Mouse (Mus musculus) myocyte (in vitro differentiated cells): ENCODE results near the gene Usp50. TPM values are rescaled to one million over a fixed set of nuclear protein-coding genes. Genes with fewer than 3 reads are reported as not detected.

ENCODE experiments used
- H3K27me3 ChIP-seq: one replicate; pipeline ENCODE4 v1.6.1; 2011; ENCODE audit not compliant: control insufficient read depth, insufficient read depth, insufficient read length
- H3K36me3 ChIP-seq: one replicate; pipeline ENCODE4 v1.6.1; 2011; ENCODE audit not compliant: control insufficient read depth, insufficient read depth
- H3K4me2 ChIP-seq: one replicate; pipeline ENCODE4 v1.6.1; 2011; ENCODE audit warnings: low read depth, control low read depth
- H3K4me3 ChIP-seq: one replicate; pipeline ENCODE4 v1.5.1; 2011; ENCODE audit warnings: mild to moderate bottlenecking, control low read depth, moderate library complexity
- H3K79me2 ChIP-seq: one replicate; pipeline ENCODE4 v1.6.1; 2011; ENCODE audit not compliant: control insufficient read depth, insufficient read depth
- H3ac ChIP-seq: one replicate; pipeline ENCODE4 v1.6.1; 2011; ENCODE audit not compliant: control insufficient read depth, insufficient read length
- CEBPB ChIP-seq: IDR thresholded peaks from 2 replicates; pipeline ENCODE4 v1.6.1; 2011; ENCODE audit warnings: mild to moderate bottlenecking, moderate library complexity; ENCODE audit not compliant: poor library complexity, insufficient read depth, severe bottlenecking
- E2F4 ChIP-seq: IDR thresholded peaks from one replicate; pipeline ENCODE4 v1.6.1; 2011; ENCODE audit warnings: mild to moderate bottlenecking, control low read depth, moderate library complexity; ENCODE audit not compliant: insufficient read depth
- MAX ChIP-seq: IDR thresholded peaks from one replicate; pipeline ENCODE4 v1.6.1; 2011; ENCODE audit warnings: low read depth, mild to moderate bottlenecking, control low read depth
- MYOD1 ChIP-seq, 3 experiments: IDR thresholded peaks; one replicate each; pipeline ENCODE4 v1.6.1; 2011; ENCODE audit warnings: control low read depth in 2 of 3, low read depth in 2 of 3, mild to moderate bottlenecking in 2 of 3, moderate library complexity in 1 of 3; ENCODE audit not compliant: insufficient read length in 2 of 3, control insufficient read depth in 1 of 3
- MYOG ChIP-seq, 3 experiments: IDR thresholded peaks; one replicate each; pipeline ENCODE4 v1.6.1; 2011; ENCODE audit warnings: control low read depth in 2 of 3, low read depth in 2 of 3, mild to moderate bottlenecking in 2 of 3; ENCODE audit not compliant: insufficient read length in 2 of 3, control insufficient read depth in 1 of 3, insufficient read depth in 1 of 3
- POLR2A ChIP-seq: IDR thresholded peaks from one replicate; pipeline ENCODE4 v1.6.1; 2011; ENCODE audit warnings: low read depth, mild to moderate bottlenecking, control low read depth, moderate library complexity; ENCODE audit not compliant: insufficient read length
- POLR2AphosphoS2 ChIP-seq: IDR thresholded peaks from one replicate; pipeline ENCODE4 v1.6.1; 2011; ENCODE audit warnings: low read depth, control low read depth; ENCODE audit not compliant: insufficient read length
- REST ChIP-seq: IDR thresholded peaks from one replicate; pipeline ENCODE4 v1.6.1; 2011; ENCODE audit warnings: mild to moderate bottlenecking, control low read depth, moderate library complexity; ENCODE audit not compliant: insufficient read depth, insufficient read length
- SRF ChIP-seq: IDR thresholded peaks from one replicate; pipeline ENCODE4 v1.6.1; 2011; ENCODE audit warnings: low read depth; ENCODE audit not compliant: control insufficient read depth, insufficient read length
- TCF12 ChIP-seq: IDR thresholded peaks from one replicate; pipeline ENCODE4 v1.6.1; 2011; ENCODE audit warnings: mild to moderate bottlenecking, control low read depth; ENCODE audit not compliant: poor library complexity, insufficient read depth, severe bottlenecking
- TCF3 ChIP-seq: IDR thresholded peaks from one replicate; pipeline ENCODE4 v1.6.1; 2011; ENCODE audit warnings: low read depth, control low read depth; ENCODE audit not compliant: insufficient read length
- USF1 ChIP-seq: IDR thresholded peaks from one replicate; pipeline ENCODE4 v1.6.1; 2011; ENCODE audit warnings: low read depth, mild to moderate bottlenecking, control low read depth, moderate library complexity
- polyA plus RNA-seq: library from polyadenylated mRNA; unstranded; fragments of >200 nt; fragmentation: generic; extraction: Trizol; gene quantifications from one replicate; pipeline ENCODE4 v1.2.1, GENCODE M21; 2012; ENCODE audit warnings: missing spikeins

Usp50 gene
- polyA plus RNA-seq, 1 experiment: 0.90 TPM

GRCm38 (mm10) chr2:126682937-126683336 lies 100.3 kb downstream of the Usp50 start:
- no peak overlapping the region for H3ac ChIP-seq
- no peak overlapping the region for H3K4me2 ChIP-seq
- peaks cover 16% of the 10 kb centered on the region for H3K79me2 ChIP-seq
- no peaks in the 10 kb centered on the region for H3K27me3 ChIP-seq
- no peak for TF ChIP-seq TCF12
- H3K4me3 ChIP-seq: no peak overlapping the region
- H3K36me3 ChIP-seq: peaks cover 7% of the 10 kb centered on the region

DNA sequence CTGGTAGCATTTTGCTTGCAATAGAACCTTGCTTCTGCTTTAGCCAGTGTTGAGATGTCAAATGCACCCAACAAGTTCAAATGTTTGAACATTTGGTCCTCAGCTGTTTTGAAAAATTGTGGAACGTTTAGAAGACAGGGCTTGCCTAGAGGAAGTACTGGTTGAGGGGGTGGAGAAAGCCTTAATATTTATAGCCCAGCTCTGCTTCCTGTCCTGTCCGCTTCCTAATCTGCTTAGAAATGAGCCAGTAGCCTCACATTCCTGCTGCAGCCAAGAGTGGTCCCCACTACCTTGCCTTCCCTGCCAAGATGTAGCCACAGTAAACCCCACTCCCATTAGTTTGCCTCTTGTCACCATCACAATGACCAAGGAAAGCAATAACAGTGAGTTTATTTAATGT lies 100.9 kb downstream of the Usp50 start:
- H3K79me2 ChIP-seq: peaks cover 22% of the 10 kb centered on the region
- H3K4me3 ChIP-seq: no peak overlapping the region
- H3K27me3 ChIP-seq: no peaks in the 10 kb centered on the region
- peaks cover 7% of the 10 kb centered on the region for H3K36me3 ChIP-seq
- no peak overlapping the region for H3K4me2 ChIP-seq
- TF ChIP-seq TCF12: no peak
- no peak overlapping the region for H3ac ChIP-seq

DNA sequence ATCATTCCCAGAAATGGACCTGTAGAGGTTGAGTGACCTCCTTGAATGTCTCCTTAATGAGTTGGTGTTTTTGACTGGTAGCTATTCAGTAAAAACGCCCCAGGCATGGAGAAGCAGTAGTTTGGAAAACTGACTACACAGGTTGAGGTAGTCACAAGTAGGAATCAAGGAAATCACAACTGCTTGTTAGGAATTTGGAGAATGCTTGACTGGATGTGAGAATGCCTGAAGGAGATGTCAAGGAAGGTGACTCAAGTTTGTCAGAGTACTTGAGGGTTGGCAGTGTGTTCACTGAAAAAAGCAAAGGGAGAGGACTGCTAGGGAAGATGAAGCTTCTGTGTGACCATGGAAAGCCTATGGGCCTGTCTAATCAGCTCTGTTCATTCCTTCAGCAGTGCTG lies 105.9 kb downstream of the Usp50 start:
- Histone ChIP-seq H3K79me2 (peaks cover 58% of the 10 kb centered on the region), H3K36me3 (no peaks in the 10 kb centered on the region), H3K4me3 (no peak overlapping the region), H3ac (no peak overlapping the region), H3K27me3 (no peaks in the 10 kb centered on the region), H3K4me2 (no peak overlapping the region)
- TF ChIP-seq MAX (no peak), TCF12 (no peak), POLR2A (no peak), CEBPB (no peak), USF1 (no peak), REST (no peak), SRF (no peak), MYOG (IDR thresholded peaks at IDR 0.05; ENCODE audit: control insufficient read depth in 1 of 3, insufficient read depth in 1 of 3, insufficient read length in 2 of 3, low read depth in 2 of 3) (no peak), MYOD1 (IDR thresholded peaks at IDR 0.05; ENCODE audit: control insufficient read depth in 1 of 3, insufficient read length in 2 of 3, low read depth in 2 of 3) (no peak), TCF3 (no peak), E2F4 (no peak), POLR2AphosphoS2 (no peak)

DNA sequence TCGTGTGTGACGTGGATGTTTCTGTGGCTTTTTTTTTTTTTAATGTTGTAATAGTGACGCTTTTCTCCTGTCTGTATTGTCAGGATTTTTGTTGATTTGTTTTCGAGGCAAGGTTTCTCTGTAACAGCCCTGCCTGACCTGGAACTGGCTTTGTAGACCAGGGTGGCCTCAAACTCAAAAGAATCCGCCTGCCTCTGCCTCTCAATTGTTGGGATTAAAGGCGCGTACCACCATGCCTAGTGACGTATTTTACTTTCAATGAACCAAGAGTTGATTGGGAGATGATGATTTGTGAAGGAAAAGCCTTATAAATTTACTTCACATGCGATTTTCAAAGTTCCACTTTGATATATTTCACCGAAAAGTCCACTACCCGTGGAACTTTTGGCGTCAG lies 107.2 kb downstream of the Usp50 start, which contains the start of gene Gabpb1:
Gabpb1 (minus strand) TSS at position 216 of the 394 bp plus-strand sequence.
- H3K79me2 ChIP-seq: peaks cover 66% of the 10 kb centered on the region
- peak within 1 kb of the TSS; percentile 68 for H3K4me3 ChIP-seq
- H3K4me2 ChIP-seq: peak within 1 kb of the TSS; percentile 73
- no peaks in the 10 kb centered on the region for H3K27me3 ChIP-seq
- TF ChIP-seq MAX (no peak), CEBPB (no peak), REST (no peak), USF1 (no peak), TCF3 (no peak), SRF (no peak), POLR2AphosphoS2 (no peak), MYOG (IDR thresholded peaks at IDR 0.05; ENCODE audit: control insufficient read depth in 1 of 3, insufficient read depth in 1 of 3, insufficient read length in 2 of 3, low read depth in 2 of 3) (no peak), TCF12 (no peak), MYOD1 (IDR thresholded peaks at IDR 0.05; ENCODE audit: control insufficient read depth in 1 of 3, insufficient read length in 2 of 3, low read depth in 2 of 3) (no peak), POLR2A (no peak), E2F4 (no peak)
- no peaks in the 10 kb centered on the region for H3K36me3 ChIP-seq
- H3ac ChIP-seq: peak within 1 kb of the TSS; percentile 90

- Histone ChIP-seq H3ac (peak overlapping the region; percentile 90), H3K79me2 (peaks cover 72% of the 10 kb centered on the region), H3K36me3 (no peaks in the 10 kb centered on the region), H3K4me2 (peak overlapping the region; percentile 73), H3K27me3 (no peaks in the 10 kb centered on the region), H3K4me3 (peak overlapping the region; percentile 68)
- peak; percentile 96 for TF ChIP-seq POLR2A
- no peak for TF ChIP-seq USF1
- TF ChIP-seq TCF3: no peak
- peak; percentile 53 for TF ChIP-seq E2F4
- TF ChIP-seq MAX: no peak
- no peak for TF ChIP-seq REST
- TF ChIP-seq POLR2AphosphoS2: peak; percentile 96
- TF ChIP-seq MYOD1 (IDR thresholded peaks at IDR 0.05; ENCODE audit: control insufficient read depth in 1 of 3, insufficient read length in 2 of 3, low read depth in 2 of 3): peak in 1 of 3 experiments; percentile 33
- TF ChIP-seq CEBPB: 0 out of 2 replicates have a peak, but pooled peaks have one; percentile 5
- TF ChIP-seq MYOG (IDR thresholded peaks at IDR 0.05; ENCODE audit: control insufficient read depth in 1 of 3, insufficient read depth in 1 of 3, insufficient read length in 2 of 3, low read depth in 2 of 3): peak in 1 of 3 experiments; percentile 22
- TF ChIP-seq SRF: no peak
- no peak for TF ChIP-seq TCF12
Measured at GRCm38 (mm10) chr2:126675169-126676121, 107.8 kb downstream of the Usp50 start.
